Mouse (Mus musculus) limb, embryonic 14.5 days (tissue): ENCODE measurements around the gene Mmd. TPM values are rescaled to one million over a fixed set of nuclear protein-coding genes. Genes with fewer than 3 reads are reported as not detected.

Experiments
- ATAC-seq: fragments of 200-750 bp; cut with Nextera tagmentation; 2 replicates; pipeline ENCODE4 v1.8.0; 2017; ENCODE audit warnings: low read depth, moderate number of reproducible peaks, moderate TSS enrichment; ENCODE audit not compliant: low FRiP score
- DNase-seq: peaks from one replicate; pipeline ENCODE4 v3.0.0-alpha.2; 2015; ENCODE audit warnings: low spot score
- H3K27ac ChIP-seq: fragments of 300-500 bp; sonication (generic); replicated peaks from 2 replicates; pipeline ENCODE4 v1.5.1; 2014; ENCODE audit warnings: low read depth, mild to moderate bottlenecking, low read length, moderate library complexity, mixed read lengths
- H3K27me3 ChIP-seq: fragments of 300-500 bp; sonication (generic); 2 replicates; pipeline ENCODE4 v1.6.1; 2014; ENCODE audit warnings: low read length, mixed read lengths; ENCODE audit not compliant: control insufficient read depth, insufficient read depth
- H3K36me3 ChIP-seq: fragments of 300-500 bp; sonication (generic); 2 replicates; pipeline ENCODE4 v1.6.1; 2014; ENCODE audit warnings: mild to moderate bottlenecking, low read length, moderate library complexity, mixed read lengths; ENCODE audit not compliant: control insufficient read depth, insufficient read depth
- H3K4me1 ChIP-seq: fragments of 300-500 bp; sonication (generic); 2 replicates; pipeline ENCODE4 v1.6.1; 2014; ENCODE audit warnings: antibody characterized with exemption, low read length, mixed read lengths; ENCODE audit not compliant: control insufficient read depth, insufficient read depth
- H3K4me2 ChIP-seq: fragments of 300-500 bp; sonication (generic); replicated peaks from 2 replicates; pipeline ENCODE4 v1.6.1; 2014; ENCODE audit warnings: low read depth, mild to moderate bottlenecking, low read length, moderate library complexity; ENCODE audit not compliant: severe bottlenecking
- H3K4me3 ChIP-seq: fragments of 300-500 bp; sonication (generic); replicated peaks from 2 replicates; pipeline ENCODE4 v1.5.1; 2014; ENCODE audit warnings: low read length
- H3K9ac ChIP-seq: fragments of 300-500 bp; sonication (generic); 2 replicates; pipeline ENCODE4 v1.6.1; 2014; ENCODE audit warnings: mild to moderate bottlenecking, low read depth, low read length, moderate library complexity; ENCODE audit not compliant: severe bottlenecking
- H3K9me3 ChIP-seq: fragments of 300-500 bp; sonication (generic); 2 replicates; pipeline ENCODE4 v1.6.1; 2016; ENCODE audit warnings: low read length; ENCODE audit not compliant: control insufficient read depth
- POLR2A ChIP-seq: fragments of 200-500 bp; IDR thresholded peaks from 2 replicates; pipeline ENCODE4 v1.8.0; 2012; ENCODE audit warnings: inconsistent platforms, mild to moderate bottlenecking, moderate library complexity, borderline replicate concordance; ENCODE audit not compliant: insufficient read depth, insufficient read length; ENCODE audit errors: extremely low read depth
- WGBS: fragments of 180-500 bp; shearing (Covaris S2); extraction: QIAGEN DNeasy Blood & Tissue Kit; methylation state at CpG from one replicate; pipeline ENCODE4 v1.1.7; 2014; 5-methylcytosine and 5-hydroxymethylcytosine counted together
- polyA plus RNA-seq, 2 experiments: library from polyadenylated mRNA; depleted of rRNA in 1 of 2; stranded (reverse) in 1 of 2; unstranded in 1 of 2; fragments of >200 nt; fragmentation: Nextera tagmentation in 1 of 2; extraction: Ambion mirVana in 1 of 2; gene quantifications; 2 replicates each; pipeline versions ENCODE4 v1.2.1 to v1.2.3; 2012 to 2014

Mmd gene
- polyA plus RNA-seq, 2 experiments: 24.1 to 26.1 TPM

DNA sequence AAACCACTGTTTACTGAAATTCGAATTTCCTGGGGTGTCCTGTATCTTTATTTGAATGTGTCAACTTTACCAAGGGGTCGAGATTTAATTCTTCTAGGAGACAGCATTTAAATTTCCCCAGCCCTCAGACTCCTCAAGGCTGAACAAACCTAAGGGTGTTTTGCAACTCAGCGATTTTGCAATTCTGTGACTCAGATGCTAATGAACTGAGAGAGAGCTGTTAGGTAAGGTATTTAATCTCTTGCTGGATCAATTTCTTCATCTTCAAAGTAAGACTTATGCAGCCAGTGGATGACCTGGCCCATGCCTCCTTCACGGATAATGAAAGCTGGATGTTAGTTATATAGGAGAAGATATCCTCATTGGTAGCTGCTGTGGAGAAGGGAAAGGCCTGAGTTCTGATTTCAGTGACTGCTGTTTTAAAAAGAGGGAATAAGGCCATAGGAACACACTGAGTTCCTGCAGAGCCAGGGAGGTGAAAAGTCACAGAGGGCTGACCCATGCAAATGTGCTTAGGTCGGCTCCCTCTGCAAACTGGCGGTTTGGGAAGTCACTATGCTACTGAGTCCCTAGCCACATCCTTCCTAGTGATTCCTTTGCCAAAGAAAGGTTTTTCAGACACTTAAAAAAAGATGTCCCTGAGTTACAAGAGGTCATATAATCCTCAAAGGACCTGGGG is 8.5 kb upstream of the Mmd start:
- ATAC-seq (no peak), DNase-seq (no peak)
- 14% methylated on average over 6 of the region's 6 CpGs for WGBS

DNA sequence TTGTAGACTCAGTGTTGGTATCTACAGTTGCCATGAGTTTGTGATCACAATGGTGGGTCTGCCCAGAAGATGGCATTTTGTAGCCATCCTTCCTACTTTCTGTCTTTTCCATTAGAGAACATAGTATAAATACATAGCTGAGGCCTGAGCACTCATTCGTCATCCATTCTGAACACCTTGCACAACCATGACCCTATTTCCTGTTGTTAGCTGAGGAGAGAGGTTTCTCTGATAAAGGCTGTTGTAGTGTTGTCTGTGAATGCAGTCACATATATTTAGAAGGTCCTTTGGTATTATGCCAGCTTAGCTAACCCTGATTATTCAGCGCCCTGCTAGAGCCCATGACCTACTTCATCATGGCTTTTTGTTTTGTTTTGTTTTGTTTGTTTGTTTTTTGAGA is 7.4 kb upstream of the Mmd start:
- Histone ChIP-seq H3K9ac (no peak overlapping the region), H3K9me3 (no peaks in the 10 kb centered on the region), H3K36me3 (no peaks in the 10 kb centered on the region), H3K4me2 (no peak overlapping the region), H3K4me1 (no peaks in the 10 kb centered on the region), H3K4me3 (no peak overlapping the region), H3K27ac (no peak overlapping the region), H3K27me3 (no peaks in the 10 kb centered on the region)
- DNase-seq (no peak), ATAC-seq (no peak)
- TF ChIP-seq POLR2A: no peak
- WGBS: 100% methylated on average over 2 of the region's 2 CpGs

More for the DNA sequence above, 8.5 kb upstream of the Mmd start:
- TF ChIP-seq POLR2A: no peak
- Histone ChIP-seq H3K4me2 (no peak overlapping the region), H3K4me3 (no peak overlapping the region), H3K9ac (no peak overlapping the region), H3K27me3 (no peaks in the 10 kb centered on the region), H3K4me1 (no peaks in the 10 kb centered on the region), H3K36me3 (no peaks in the 10 kb centered on the region), H3K9me3 (no peaks in the 10 kb centered on the region), H3K27ac (no peak overlapping the region)

- Histone ChIP-seq H3K36me3 (no peaks in the 10 kb centered on the region), H3K4me1 (no peaks in the 10 kb centered on the region), H3K27ac (no peak overlapping the region), H3K9ac (no peak overlapping the region), H3K4me3 (no peak overlapping the region), H3K4me2 (no peak overlapping the region), H3K9me3 (no peaks in the 10 kb centered on the region), H3K27me3 (no peaks in the 10 kb centered on the region)
- no peak for TF ChIP-seq POLR2A
- WGBS: 97% methylated on average over 2 of the region's 2 CpGs
- DNase-seq: no peak
- ATAC-seq: no peak
Observed at GRCm38 (mm10) chr11:90243300-90243699, 6.0 kb upstream of the Mmd start.

GRCm38 (mm10) chr11:90245630-90246029 is 3.6 kb upstream of the Mmd start:
- DNase-seq: no peak
- H3K4me1 ChIP-seq: peaks cover 4% of the 10 kb centered on the region; the same call in 1 of the 2 replicates
- TF ChIP-seq POLR2A: no peak

DNA sequence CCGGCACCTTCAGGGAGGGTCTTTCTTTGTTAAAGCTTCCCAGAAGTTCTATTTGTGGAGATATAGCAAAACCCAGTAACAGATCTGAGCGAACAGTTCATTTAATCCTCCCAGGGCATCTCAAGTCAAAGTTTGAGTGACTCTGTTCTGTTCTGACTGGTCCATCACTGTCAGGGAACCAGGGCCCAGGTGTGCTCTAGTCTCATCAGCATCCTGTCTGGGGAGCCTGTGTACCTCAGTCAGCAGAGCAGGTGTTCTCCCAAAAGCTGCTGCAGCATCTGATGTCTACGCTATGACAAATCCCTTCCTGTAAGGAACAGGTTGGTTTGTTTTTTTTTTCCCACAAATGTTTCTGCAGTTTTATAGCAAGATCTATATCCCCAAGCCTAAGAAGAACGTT is 2.6 kb upstream of the Mmd start:
- 74% methylated on average over 4 of the region's 4 CpGs for WGBS
- peaks cover 7% of the 10 kb centered on the region; the same call in 1 of the 2 replicates for H3K4me1 ChIP-seq
- no peaks in the 10 kb centered on the region for H3K27me3 ChIP-seq
- H3K9ac ChIP-seq: no peak overlapping the region
- no peak overlapping the region for H3K4me3 ChIP-seq
- DNase-seq: no peak
- no peak for ATAC-seq
- TF ChIP-seq POLR2A: no peak
- no peak overlapping the region for H3K4me2 ChIP-seq
- H3K36me3 ChIP-seq: no peaks in the 10 kb centered on the region
- H3K9me3 ChIP-seq: no peaks in the 10 kb centered on the region
- no peak overlapping the region for H3K27ac ChIP-seq

More at GRCm38 (mm10) chr11:90245630-90246029, 3.6 kb upstream of the Mmd start:
- no peak for ATAC-seq
- Histone ChIP-seq H3K9me3 (no peaks in the 10 kb centered on the region), H3K27me3 (no peaks in the 10 kb centered on the region), H3K27ac (no peak overlapping the region), H3K36me3 (no peaks in the 10 kb centered on the region), H3K9ac (no peak overlapping the region), H3K4me3 (no peak overlapping the region), H3K4me2 (no peak overlapping the region)
- 83% methylated on average over 6 of the region's 6 CpGs for WGBS
